Mouse (Mus musculus) intestine, embryonic 15.5 days (tissue): ENCODE data around the gene Rtf1. TPM values are rescaled to one million over a fixed set of nuclear protein-coding genes. Genes with fewer than 3 reads are reported as not detected.
"Not testable (repeated sequence)": the region's sequence is repeated elsewhere in the genome, so short reads cannot be mapped to it uniquely, and the experiment has no call there.

Source experiments
- ATAC-seq: fragments of 200-750 bp; cut with Nextera tagmentation; 2 replicates; pipeline ENCODE4 v1.8.0; 2017; ENCODE audit warnings: moderate TSS enrichment, moderate library complexity
- H3K27ac ChIP-seq: fragments of 300-500 bp; sonication (generic); 2 replicates; pipeline ENCODE4 v1.5.1; 2015; ENCODE audit warnings: mild to moderate bottlenecking, inconsistent platforms
- H3K27me3 ChIP-seq: fragments of 300-500 bp; sonication (generic); replicated peaks from 2 replicates; pipeline ENCODE4 v1.6.1; 2015; ENCODE audit warnings: inconsistent platforms
- H3K36me3 ChIP-seq: fragments of 300-500 bp; sonication (generic); 2 replicates; pipeline ENCODE4 v1.6.1; 2015; ENCODE audit warnings: inconsistent platforms
- H3K4me1 ChIP-seq: fragments of 300-500 bp; sonication (generic); replicated peaks from 2 replicates; pipeline ENCODE4 v1.6.1; 2015; ENCODE audit warnings: inconsistent platforms
- H3K4me2 ChIP-seq: fragments of 300-500 bp; sonication (generic); replicated peaks from 2 replicates; pipeline ENCODE4 v1.6.1; 2015; ENCODE audit warnings: mild to moderate bottlenecking, inconsistent platforms
- H3K4me3 ChIP-seq: fragments of 300-500 bp; sonication (generic); replicated peaks from 2 replicates; pipeline ENCODE4 v1.5.1; 2015; ENCODE audit warnings: inconsistent platforms
- H3K9ac ChIP-seq: fragments of 300-500 bp; sonication (generic); 2 replicates; pipeline ENCODE4 v1.6.1; 2015; ENCODE audit warnings: inconsistent platforms
- H3K9me3 ChIP-seq: fragments of 300-500 bp; sonication (generic); 2 replicates; pipeline ENCODE4 v1.6.1; 2016; ENCODE audit warnings: inconsistent platforms
- WGBS: fragments of 180-500 bp; shearing (Covaris S2); methylation state at CpG from one replicate; pipeline ENCODE4 v1.1.7; 2015; 5-methylcytosine and 5-hydroxymethylcytosine counted together
- polyA plus RNA-seq: library from polyadenylated mRNA; unstranded; fragments of >200 nt; fragmentation: Nextera tagmentation; extraction: Ambion mirVana; gene quantifications from 2 replicates; pipeline ENCODE4 v1.2.1, GENCODE M21; 2015

Gene Rtf1
- polyA plus RNA-seq, result 30.5 and 34.8 TPM in 2 replicates

- Histone ChIP-seq H3K4me3 (peak within 1 kb of the TSS; percentile 99), H3K27ac (peak within 1 kb of the TSS; percentile 84), H3K9me3 (no peaks in the 10 kb centered on the region), H3K9ac (peak within 1 kb of the TSS; percentile 99), H3K4me2 (peak within 1 kb of the TSS; percentile 79), H3K27me3 (no peaks in the 10 kb centered on the region), H3K4me1 (0 out of 2 replicates have a peak, but pooled peaks cover 2% of the 10 kb centered on the region), H3K36me3 (no peaks in the 10 kb centered on the region)
- whole genome bisulfite sequencing, result under 1% methylated on average over 48 of the region's 58 CpGs
- peak; percentile 99 for ATAC-seq
Observed at GRCm38 (mm10) chr2:119674525-119675214, at the start of gene Rtf1. TSS of gene Rtf1 (plus strand) at chr2:119675068.

DNA sequence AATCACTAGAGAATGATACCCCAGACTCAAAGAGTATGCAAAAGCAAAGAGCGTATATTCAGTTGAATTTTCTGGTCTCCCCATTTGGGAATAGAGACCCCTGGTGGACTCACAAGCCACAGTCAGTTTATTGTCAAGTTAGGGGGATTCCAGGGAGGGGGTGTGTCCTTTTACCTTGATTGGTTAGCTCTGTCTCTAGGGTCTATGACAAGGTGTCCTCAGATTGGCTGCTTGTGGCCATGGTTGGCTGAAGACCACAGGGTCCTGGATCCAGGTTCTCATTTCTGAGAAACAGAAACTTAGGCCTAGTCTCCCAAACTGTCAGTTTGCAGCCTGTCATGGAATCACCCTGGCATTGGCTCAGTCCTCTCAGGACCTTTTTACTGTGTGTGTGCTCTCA is 38.1 kb upstream of the Rtf1 start:
- Histone ChIP-seq H3K4me1 (no peaks in the 10 kb centered on the region), H3K27ac (no peak overlapping the region), H3K9ac (no peak overlapping the region), H3K4me3 (no peak overlapping the region), H3K9me3 (no peaks in the 10 kb centered on the region), H3K36me3 (peaks cover 36% of the 10 kb centered on the region), H3K27me3 (no peaks in the 10 kb centered on the region), H3K4me2 (no peak overlapping the region)
- no peak for ATAC-seq
- 90% methylated on average over 1 of the region's 1 CpGs for WGBS

GRCm38 (mm10) chr2:119641214-119641912 is 33.5 kb upstream of the Rtf1 start:
- H3K36me3 ChIP-seq, result peaks cover 54% of the 10 kb centered on the region
- no peaks in the 10 kb centered on the region for H3K27me3 ChIP-seq
- no peak for ATAC-seq
- H3K27ac ChIP-seq, result no peak overlapping the region
- H3K4me1 ChIP-seq, result no peaks in the 10 kb centered on the region
- WGBS, result 96% methylated on average over 5 of the region's 5 CpGs
- no peak overlapping the region for H3K9ac ChIP-seq
- H3K9me3 ChIP-seq, result no peaks in the 10 kb centered on the region
- H3K4me2 ChIP-seq, result no peak overlapping the region
- no peak overlapping the region for H3K4me3 ChIP-seq

DNA sequence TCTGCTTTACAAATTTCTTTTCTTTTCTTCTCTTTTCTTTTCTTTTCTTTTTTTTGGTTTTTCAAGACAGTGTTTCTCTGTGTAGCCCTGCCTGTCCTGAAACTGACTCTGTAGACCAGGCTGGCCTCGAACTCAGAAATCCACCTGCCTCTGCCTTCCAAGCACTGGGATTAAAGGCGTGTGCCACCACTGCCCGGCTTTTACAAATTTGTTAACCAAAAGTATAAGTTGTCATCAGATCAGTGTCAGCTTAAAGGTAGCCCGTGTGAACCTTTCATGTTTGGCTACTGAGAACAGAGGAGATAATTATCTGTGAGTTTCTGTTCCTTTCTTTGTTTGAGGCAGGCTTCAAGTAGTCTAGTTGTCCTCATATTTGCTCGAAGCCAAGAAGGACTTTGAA is 30.6 kb upstream of the Rtf1 start:
- WGBS, result 90% methylated on average over 5 of the region's 5 CpGs
- no peak for ATAC-seq
- peaks cover 56% of the 10 kb centered on the region for H3K36me3 ChIP-seq

DNA sequence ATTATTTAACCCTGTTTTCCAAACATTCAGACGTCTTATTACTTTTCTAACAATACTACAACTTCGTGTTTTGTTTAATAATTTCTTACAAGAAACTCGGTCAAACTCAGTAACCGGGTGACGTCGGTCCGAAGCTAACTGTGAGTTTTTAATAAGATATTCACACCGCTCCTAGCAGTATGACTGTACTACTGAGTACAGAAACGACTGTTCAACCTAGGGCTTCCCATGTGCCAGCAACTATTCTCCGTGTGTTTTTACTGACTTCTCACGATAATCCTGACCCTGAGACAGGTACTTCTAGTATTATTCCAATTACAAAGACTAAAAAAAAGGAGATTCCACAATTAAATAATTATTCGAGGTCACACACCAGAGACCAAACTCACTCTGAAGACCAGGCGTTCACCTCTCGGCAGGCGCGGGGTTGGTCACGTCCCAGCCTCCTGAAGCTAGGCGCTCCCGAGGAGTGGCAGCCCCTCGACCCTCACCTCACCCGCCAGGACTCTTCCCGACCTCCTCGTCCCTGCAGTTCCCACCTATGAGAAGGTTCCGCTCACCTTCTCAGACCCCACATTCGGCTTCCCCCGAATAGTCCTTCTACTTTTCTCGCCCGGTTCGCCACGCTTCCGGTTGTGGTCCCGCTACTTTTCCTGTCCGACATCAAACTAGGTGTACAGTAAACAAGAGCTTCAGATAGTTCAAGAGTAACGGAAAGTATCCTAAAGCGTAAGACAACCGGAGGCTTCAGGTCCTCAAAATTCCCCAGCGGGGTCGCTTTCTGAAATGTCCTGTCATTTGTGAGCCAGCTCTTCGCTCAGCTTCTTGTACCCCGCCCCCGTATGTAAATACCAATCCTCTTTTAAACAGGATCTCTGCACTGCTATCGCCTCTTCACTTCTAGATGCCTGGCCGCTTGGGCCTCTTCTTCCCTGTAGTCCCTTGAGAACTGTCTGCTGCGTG is 12.4 kb upstream of the Rtf1 start, which contains the start of gene Ndufaf1:
TSS of gene Ndufaf1 (minus strand) at position 608 of the 963 bp plus-strand sequence.
- no peak within 1 kb of the TSS for H3K27ac ChIP-seq
- H3K9me3 ChIP-seq, result no peaks in the 10 kb centered on the region
- peak within 1 kb of the TSS; percentile 80 for H3K4me3 ChIP-seq
- H3K9ac ChIP-seq, result peak within 1 kb of the TSS; percentile 88
- 1% methylated on average over 44 of the region's 44 CpGs for WGBS
- no peaks in the 10 kb centered on the region for H3K27me3 ChIP-seq
- H3K4me2 ChIP-seq, result peak within 1 kb of the TSS; percentile 70
- H3K36me3 ChIP-seq, result peaks cover 11% of the 10 kb centered on the region; the same call in 1 of the 2 replicates
- peaks cover 7% of the 10 kb centered on the region; the same call in 1 of the 2 replicates for H3K4me1 ChIP-seq
- ATAC-seq, result peak; percentile 92

More for the DNA sequence above, 30.6 kb upstream of the Rtf1 start:
- H3K4me3 ChIP-seq, result no peak overlapping the region
- H3K9me3 ChIP-seq, result no peaks in the 10 kb centered on the region
- no peaks in the 10 kb centered on the region for H3K27me3 ChIP-seq
- no peak overlapping the region for H3K27ac ChIP-seq
- H3K4me1 ChIP-seq, result no peaks in the 10 kb centered on the region
- H3K9ac ChIP-seq, result no peak overlapping the region
- H3K4me2 ChIP-seq, result no peak overlapping the region

DNA sequence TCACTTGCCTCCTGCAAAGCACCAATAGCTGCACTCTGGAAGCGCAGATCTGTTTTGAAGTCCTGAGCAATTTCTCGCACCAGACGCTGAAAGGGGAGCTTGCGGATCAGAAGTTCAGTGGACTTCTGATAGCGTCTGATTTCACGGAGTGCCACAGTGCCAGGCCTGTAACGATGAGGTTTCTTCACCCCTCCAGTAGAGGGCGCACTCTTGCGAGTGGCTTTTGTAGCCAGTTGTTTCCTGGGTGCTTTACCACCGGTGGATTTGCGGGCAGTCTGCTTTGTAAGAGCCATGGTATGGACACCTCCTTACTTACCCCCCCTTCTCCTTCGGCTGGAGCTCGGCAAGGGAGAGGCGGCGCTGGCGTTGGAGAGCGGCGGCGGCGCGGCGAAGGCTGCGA is 9.1 kb upstream of the Rtf1 start:
- H3K36me3 ChIP-seq, H3K27ac ChIP-seq, H3K9ac ChIP-seq, ATAC-seq, H3K4me2 ChIP-seq, H3K4me3 ChIP-seq, H3K4me1 ChIP-seq, H3K9me3 ChIP-seq, H3K27me3 ChIP-seq: not testable (repeated sequence)
- WGBS, result 71% methylated on average over 20 of the region's 23 CpGs

GRCm38 (mm10) chr2:119669010-119669409 is 5.9 kb upstream of the Rtf1 start:
- no peaks in the 10 kb centered on the region for H3K4me1 ChIP-seq
- WGBS, result 17% methylated on average over 7 of the region's 7 CpGs
- no peak overlapping the region for H3K4me2 ChIP-seq
- H3K4me3 ChIP-seq, result no peak overlapping the region
- H3K36me3 ChIP-seq, result no peaks in the 10 kb centered on the region
- no peaks in the 10 kb centered on the region for H3K9me3 ChIP-seq
- H3K9ac ChIP-seq, result no peak overlapping the region
- ATAC-seq, result no peak
- H3K27me3 ChIP-seq, result no peaks in the 10 kb centered on the region
- no peak overlapping the region for H3K27ac ChIP-seq

DNA sequence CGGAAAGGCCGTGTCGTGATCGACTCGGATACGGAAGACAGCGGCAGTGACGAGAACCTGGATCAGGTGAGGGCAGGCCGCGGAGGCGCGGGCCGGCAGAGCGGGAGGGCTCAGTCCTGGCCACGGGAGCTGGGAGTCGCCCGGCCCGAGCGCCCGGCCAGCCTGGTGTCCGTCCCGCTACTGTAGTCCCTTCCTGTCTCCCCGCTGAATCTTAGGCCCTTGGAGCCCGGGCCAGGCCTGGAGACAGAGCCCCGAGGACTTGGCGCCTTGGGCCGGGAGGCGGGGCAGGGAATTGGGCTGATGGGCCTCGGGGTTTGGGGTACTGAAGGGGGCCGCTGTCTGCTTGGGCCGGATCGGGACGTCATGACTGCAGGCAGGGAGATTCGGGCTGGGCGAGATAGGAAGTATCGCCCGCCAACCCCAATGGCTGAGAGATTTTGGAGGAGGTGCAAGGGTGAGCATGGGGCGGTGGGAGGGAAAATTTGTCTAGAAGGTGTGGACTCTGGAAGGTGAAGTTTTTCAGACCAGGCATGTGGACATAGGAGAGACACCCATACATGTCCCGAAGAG is 432 bp downstream of the Rtf1 start:
- ATAC-seq, result peak; percentile 92
- Histone ChIP-seq H3K9me3 (no peaks in the 10 kb centered on the region), H3K4me2 (peak overlapping the region; percentile 79), H3K4me1 (0 out of 2 replicates have a peak, but pooled peaks cover 2% of the 10 kb centered on the region), H3K4me3 (peak overlapping the region; percentile 99), H3K27me3 (no peaks in the 10 kb centered on the region), H3K36me3 (no peaks in the 10 kb centered on the region), H3K9ac (peak overlapping the region; percentile 99), H3K27ac (peak overlapping the region; percentile 76)
- WGBS, result under 1% methylated on average over 39 of the region's 39 CpGs

DNA sequence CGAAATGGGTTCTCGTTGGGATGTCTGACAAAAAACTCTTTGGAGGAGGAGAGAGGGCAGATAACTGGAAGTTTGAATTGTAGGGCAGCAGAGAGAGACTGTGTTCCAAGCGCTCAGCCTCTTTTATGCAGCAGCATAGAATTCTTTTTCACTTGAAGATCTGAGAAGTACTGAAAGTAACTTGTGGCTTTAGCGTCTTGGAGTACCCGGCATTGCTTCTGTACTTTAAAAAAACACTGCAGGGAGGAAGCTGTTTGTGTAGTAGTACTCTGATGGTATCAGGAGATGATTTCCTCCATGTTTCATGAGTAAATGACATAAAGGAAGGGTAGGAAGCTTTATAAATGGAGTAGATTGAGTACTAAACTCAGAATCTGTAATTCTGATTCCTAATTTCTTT is 963 bp downstream of the Rtf1 start:
- Histone ChIP-seq H3K4me2 (peak overlapping the region; percentile 79), H3K27me3 (no peaks in the 10 kb centered on the region), H3K4me1 (0 out of 2 replicates have a peak, but pooled peaks cover 2% of the 10 kb centered on the region), H3K9me3 (no peaks in the 10 kb centered on the region), H3K9ac (peak overlapping the region; percentile 99), H3K36me3 (no peaks in the 10 kb centered on the region), H3K27ac (no peak overlapping the region), H3K4me3 (peak overlapping the region; percentile 99)
- no peak for ATAC-seq
- WGBS, result 2% methylated on average over 5 of the region's 5 CpGs

- Histone ChIP-seq H3K9me3 (no peaks in the 10 kb centered on the region), H3K4me1 (no peaks in the 10 kb centered on the region), H3K36me3 (peaks cover 3% of the 10 kb centered on the region), H3K9ac (no peak overlapping the region), H3K27ac (no peak overlapping the region), H3K4me2 (no peak overlapping the region), H3K27me3 (no peaks in the 10 kb centered on the region), H3K4me3 (no peak overlapping the region)
- 86% methylated on average over 2 of the region's 2 CpGs for WGBS
- ATAC-seq, result no peak
Observed at GRCm38 (mm10) chr2:119683706-119684105, 8.8 kb downstream of the Rtf1 start.

DNA sequence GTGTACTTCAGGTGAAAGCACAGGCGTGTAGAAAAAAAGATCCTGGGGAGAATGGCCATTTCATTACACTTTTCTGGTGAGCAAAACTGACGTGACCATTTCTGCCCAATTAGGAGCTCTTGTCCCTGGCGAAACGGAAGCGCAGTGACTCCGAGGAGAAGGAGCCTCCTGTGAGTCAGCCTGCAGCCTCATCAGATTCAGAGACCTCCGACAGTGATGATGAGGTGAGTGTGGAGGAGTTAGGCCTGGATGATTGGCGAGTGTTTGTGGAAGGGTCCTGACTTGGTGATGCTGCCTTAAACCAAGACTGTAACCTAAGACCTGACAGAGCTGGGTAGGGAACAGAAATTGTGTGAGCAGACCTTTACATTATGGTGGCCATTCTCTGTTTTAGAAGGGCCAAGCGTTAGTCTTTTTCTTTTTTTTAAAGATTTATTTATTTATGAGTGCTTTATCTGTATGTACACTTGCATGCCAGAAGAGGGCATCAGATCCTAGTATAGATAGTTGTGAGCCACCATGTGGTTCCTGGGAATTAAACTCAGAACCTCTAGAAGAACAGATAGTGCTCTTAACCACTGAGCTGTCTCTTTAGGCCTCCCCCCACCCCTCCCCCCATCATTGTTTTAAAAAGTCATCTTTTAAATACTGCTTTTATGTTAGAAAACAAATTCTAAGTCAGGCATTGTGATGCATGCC is 17.3 kb downstream of the Rtf1 start:
- H3K9me3 ChIP-seq, result no peaks in the 10 kb centered on the region
- H3K36me3 ChIP-seq, result no peaks in the 10 kb centered on the region
- WGBS, result 81% methylated on average over 9 of the region's 9 CpGs
- no peaks in the 10 kb centered on the region for H3K27me3 ChIP-seq
- H3K9ac ChIP-seq, result no peak overlapping the region
- no peaks in the 10 kb centered on the region for H3K4me1 ChIP-seq
- H3K4me3 ChIP-seq, result no peak overlapping the region
- ATAC-seq, result no peak
- H3K4me2 ChIP-seq, result no peak overlapping the region
- no peak overlapping the region for H3K27ac ChIP-seq
